Mouse (Mus musculus) heart, postnatal 14 days (tissue): ENCODE measurements around the gene Tmco4. TPM values are rescaled to one million over a fixed set of nuclear protein-coding genes. Genes with fewer than 3 reads are reported as not detected.

Experiments used
- DNase-seq, 2 experiments: peaks; one replicate each; pipeline ENCODE4 v3.0.0; 2021 to 2022
- intact Hi-C: fragments of 180-260 bp; cut with DNase I; formaldehyde crosslinking; loops from one replicate; pipeline ENCODE4 v1.15.1; 2025
- long read RNA-seq, 2 experiments: library from polyadenylated mRNA; stranded (forward); transcript quantifications; one replicate each; pipeline ENCODE4 v2.0.0; 2021
- total RNA-seq, 2 experiments: library from RNA; stranded (reverse); gene quantifications; 2 replicates each; pipeline ENCODE4 v1.2.3; 2021

Gene Tmco4
- 1 to 10 TPM; 7.9 to 8.4 TPM for total RNA-seq
- long read RNA-seq, experiment 1, transcript Tmco4-202 (17 exons, 3,318 nt): major isoform, 11 of 19 reads
- long read RNA-seq, experiment 1, partial matches to known transcripts: 5 of 19 reads
- long read RNA-seq, experiment 1, other reads (novel, unspliced or antisense): 3 of 19 reads
- long read RNA-seq, experiment 2, transcript Tmco4-202 (17 exons, 3,318 nt): major isoform, 9 of 13 reads
- long read RNA-seq, experiment 2, partial matches to known transcripts: 1 of 13 reads
- long read RNA-seq, experiment 2, other reads (novel, unspliced or antisense): 3 of 13 reads

DNA sequence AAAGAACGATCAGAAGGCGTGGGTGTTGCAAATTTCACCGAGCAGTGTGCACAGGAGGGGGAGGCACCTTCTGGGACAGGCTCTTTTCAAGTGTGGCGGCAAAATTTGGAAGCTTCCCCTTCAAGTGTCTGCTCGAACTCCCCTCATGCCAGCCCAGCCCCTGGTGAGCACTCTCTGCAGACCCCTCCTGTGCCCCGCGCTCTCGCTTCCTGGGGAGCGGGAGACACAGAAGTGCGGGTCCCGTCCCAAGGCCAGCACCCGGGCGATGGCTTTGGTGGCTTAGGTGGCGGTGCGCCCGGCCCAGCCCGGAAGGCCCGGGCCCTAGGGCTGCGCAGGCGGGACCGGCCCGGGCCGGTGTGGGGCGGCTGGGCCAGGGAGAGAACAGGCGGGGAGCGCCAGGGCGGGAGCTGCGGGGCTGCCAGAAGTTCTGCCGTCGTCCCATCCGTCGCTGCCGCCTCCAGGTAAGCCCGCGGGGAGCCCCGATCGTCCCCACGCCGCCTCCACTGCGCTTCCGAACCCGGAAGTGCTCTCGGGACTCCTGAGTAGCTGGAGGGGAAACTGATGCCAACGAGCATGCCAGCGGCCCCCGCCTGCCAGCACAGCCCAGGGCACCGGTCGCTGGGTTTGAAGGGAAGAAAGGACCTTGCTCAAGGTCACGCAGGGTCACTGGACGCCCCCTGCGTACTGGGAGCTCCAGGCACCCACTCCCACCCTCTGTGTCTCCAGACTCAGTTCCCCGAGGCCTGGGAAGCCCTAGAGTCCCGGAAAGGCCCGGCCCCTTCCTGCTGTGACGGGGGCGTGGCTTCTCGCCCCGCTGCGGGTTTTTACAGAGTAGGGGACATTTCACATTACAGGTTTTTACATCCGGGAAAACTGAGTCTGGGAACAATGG is at the start of gene Tmco4:
Gene Tmco4 (plus strand): TSS at position 62 of the 892 bp plus-strand sequence.
- DNase-seq: peak; percentile 79 to 80
- intact Hi-C loops: no loop called here

- DNase-seq: no peak
- intact Hi-C loops: no loop called here
These were observed 47.1 kb upstream of the Tmco4 start for GRCm38 (mm10) chr4:138925561-138925960.

DNA sequence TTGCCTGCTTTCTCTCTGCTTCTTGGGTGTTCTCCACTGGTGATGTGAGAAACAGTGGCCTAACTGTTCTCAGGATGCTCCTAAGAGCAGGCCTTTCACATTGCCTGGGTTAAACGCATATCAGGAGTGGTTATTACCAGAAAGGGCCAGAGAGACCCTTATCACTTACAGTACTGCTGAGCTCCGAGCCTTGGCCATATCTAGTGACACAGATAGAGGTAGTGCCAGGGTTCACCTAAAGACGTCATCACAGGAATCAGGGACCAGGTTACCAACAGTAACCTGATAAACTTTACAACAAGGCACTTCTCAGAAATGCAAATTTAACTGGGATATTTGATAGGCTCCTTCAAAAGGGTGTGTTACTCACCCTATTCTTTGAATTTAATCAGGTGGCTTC is 38.8 kb upstream of the Tmco4 start:
- intact Hi-C loops: no loop called here
- no peak for DNase-seq

- DNase-seq: no peak
- intact Hi-C loops: no loop called here
These were observed 38.1 kb upstream of the Tmco4 start for GRCm38 (mm10) chr4:138934456-138935145.

DNA sequence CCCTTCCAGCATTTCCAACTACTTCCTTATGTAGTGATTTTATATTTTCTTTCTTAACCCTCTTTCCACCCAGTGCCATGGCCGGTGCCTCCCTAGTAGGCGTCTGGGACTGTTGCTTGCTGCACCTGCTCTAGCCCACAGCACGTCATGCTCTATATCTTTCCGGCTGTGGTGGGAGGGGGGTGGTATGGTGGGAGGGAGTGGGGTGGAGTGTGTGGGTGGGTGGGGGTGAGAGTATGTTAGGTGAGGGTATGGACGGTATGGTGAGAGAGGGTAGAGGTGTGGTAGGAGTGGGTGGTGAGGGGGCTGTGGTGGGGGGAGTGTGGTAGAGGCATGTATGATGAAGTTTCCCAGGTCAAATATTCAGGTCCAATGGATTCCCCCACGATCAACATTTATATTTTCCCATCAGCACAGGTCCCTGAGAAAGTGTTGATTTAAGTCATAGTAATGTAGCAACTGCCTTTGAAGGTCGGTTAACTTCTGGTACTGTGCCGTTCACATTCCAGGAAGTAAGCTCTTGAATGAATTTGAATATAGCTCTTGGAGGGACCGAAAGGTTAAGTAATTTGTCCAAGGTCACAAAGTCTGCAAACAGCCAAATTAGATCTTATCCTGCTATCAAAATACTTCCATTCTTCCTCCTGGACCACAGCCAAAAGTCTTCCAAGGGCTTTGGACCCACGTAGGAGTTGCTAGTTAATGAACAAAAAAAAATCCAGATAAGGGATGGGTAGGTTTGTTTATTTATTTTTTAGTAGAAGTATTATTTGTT is 34.0 kb upstream of the Tmco4 start:
- DNase-seq: no peak
- intact Hi-C loops: no loop called here

DNA sequence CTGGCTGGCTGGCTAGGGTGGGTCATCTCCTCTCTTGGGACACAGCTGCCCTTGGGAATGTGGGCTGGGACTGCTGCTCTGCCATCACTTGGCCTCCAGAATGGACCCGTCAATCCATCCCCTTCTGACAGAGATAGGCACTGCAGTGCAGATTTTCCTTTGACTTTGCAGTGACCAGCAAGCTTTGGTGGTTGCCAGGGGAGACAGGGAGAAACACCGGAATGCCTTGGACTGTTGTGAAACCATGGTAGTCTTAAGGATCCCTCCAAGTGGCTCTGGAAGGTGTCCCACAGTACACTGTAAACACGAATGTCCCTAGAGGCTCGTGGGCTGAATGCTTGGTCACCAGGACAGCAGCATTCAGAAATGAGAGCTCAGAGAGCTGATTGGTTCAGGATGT is 33.2 kb upstream of the Tmco4 start:
- intact Hi-C loops: no loop called here
- no peak for DNase-seq

GRCm38 (mm10) chr4:138941401-138941800 is 31.3 kb upstream of the Tmco4 start:
- intact Hi-C loops: loop anchor here (5.0 kb wide), 1 partner anchor 41 kb away; no protein-coding TSS in a partner anchor
- no peak for DNase-seq

GRCm38 (mm10) chr4:138941966-138942365 is 30.7 kb upstream of the Tmco4 start:
- intact Hi-C loops: loop anchor here (5.0 kb wide), 1 partner anchor 40 kb away; no protein-coding TSS in a partner anchor
- DNase-seq: no peak

GRCm38 (mm10) chr4:138943730-138944129 is 29.0 kb upstream of the Tmco4 start:
- intact Hi-C loops: loop anchor here (5.0 kb wide), 1 partner anchor 39 kb away; no protein-coding TSS in a partner anchor
- peak; percentile 79 to 85 for DNase-seq

GRCm38 (mm10) chr4:138948257-138948656 is 24.4 kb upstream of the Tmco4 start:
- DNase-seq: no peak
- intact Hi-C loops: no loop called here

DNA sequence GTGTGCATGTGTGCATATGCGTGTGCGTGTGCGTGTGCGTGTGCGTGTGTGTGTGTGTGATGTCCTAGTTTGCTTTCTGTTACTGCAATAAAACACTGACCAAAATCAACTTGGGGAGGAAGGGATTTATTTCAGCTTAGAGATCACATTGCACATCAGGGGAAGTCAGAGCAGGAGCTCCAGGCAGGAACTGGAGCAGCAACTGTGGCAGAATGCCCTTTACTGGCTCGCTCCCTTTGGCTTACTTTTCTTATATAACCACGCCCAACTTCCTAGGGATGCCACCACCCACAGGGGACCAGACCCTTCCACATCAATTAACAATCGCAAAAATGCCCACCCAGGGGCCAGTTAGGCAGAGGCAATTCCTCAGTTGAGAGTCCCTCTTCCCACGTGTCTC is 14.1 kb upstream of the Tmco4 start:
- intact Hi-C loops: no loop called here
- DNase-seq: no peak

- intact Hi-C loops: no loop called here
- no peak for DNase-seq
These were observed 13.6 kb upstream of the Tmco4 start for GRCm38 (mm10) chr4:138959120-138959519.

- DNase-seq: no peak
- intact Hi-C loops: no loop called here
These were observed 12.8 kb upstream of the Tmco4 start for GRCm38 (mm10) chr4:138959926-138960325.

- intact Hi-C loops: no loop called here
These were observed 10.0 kb upstream of the Tmco4 start for GRCm38 (mm10) chr4:138962719-138963118.

GRCm38 (mm10) chr4:138965871-138966270 is 6.8 kb upstream of the Tmco4 start:
- intact Hi-C loops: no loop called here
- no peak for DNase-seq

More at GRCm38 (mm10) chr4:138962719-138963118, 10.0 kb upstream of the Tmco4 start:
- DNase-seq: no peak

DNA sequence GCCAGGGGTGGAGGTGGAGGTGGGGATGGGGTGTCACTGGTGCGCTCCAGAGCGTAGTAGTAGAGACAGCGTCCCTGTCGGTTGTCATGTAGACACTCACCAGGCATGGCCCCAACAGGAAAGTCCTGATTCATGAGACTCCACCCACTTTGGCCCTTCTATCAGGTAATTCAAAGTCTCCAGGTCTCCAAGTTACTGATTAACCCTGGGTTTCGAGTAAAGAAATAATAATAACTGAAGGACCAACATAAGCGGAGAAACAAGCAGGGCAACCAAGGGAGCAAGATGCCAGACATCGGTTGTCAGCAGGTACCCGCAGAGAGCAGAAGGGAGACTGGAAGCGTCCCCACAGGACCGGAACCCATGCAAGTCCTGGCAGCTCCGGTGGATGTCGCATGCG is 5.8 kb upstream of the Tmco4 start, which contains the start of gene Rnf186:
Gene Rnf186 (plus strand): TSS at position 247 of the 400 bp plus-strand sequence.
- intact Hi-C loops: no loop called here
- no peak for DNase-seq

DNA sequence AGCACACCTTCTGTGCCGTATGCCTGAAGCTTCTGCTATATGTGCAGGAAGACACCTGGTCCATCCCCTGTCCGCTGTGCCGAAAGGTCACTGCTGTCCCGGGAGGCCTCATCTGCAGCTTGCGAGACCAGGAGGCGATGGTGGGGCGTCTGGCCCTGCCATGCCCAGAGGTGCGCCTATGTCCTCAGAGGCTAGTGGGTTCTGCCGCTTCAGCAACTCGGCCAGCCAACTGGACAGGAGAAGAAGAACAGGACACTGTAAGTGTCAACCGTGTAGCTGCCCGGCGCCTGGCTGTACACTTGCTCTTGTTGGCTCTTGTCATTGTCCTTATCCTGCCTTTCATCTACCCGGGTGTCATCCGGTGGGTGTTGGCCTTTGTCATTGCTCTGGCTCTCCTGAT is 5.2 kb upstream of the Tmco4 start:
- DNase-seq: no peak
- intact Hi-C loops: no loop called here

GRCm38 (mm10) chr4:138968772-138969556 is 3.7 kb upstream of the Tmco4 start:
- intact Hi-C loops: no loop called here
- DNase-seq: no peak

DNA sequence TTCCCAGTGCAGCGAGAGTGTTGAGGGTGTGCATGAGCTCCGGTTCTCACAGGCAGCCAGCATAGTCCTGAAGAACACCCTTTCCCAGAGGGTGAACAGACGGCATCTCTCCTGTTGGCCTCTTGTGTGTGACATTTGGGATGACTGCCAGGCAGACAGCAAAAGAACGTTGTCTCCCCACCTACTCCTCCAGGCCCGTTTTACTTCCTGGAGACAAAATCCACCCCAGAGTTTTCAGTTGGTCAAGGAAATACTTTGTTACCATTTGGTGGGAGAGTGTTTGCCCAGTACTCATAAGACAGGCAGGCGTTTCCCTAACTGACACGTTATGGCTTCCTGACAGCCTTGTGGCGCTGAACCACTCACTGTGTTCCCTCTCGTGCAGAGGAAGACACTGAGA is 3.0 kb upstream of the Tmco4 start:
- no peak for DNase-seq
- intact Hi-C loops: loop anchor here (2.0 kb wide), 1 partner anchor 47 kb away; no protein-coding TSS in a partner anchor
